ENCODE assay signal across 7 mouse cellular contexts in the genomic region with DNA sequence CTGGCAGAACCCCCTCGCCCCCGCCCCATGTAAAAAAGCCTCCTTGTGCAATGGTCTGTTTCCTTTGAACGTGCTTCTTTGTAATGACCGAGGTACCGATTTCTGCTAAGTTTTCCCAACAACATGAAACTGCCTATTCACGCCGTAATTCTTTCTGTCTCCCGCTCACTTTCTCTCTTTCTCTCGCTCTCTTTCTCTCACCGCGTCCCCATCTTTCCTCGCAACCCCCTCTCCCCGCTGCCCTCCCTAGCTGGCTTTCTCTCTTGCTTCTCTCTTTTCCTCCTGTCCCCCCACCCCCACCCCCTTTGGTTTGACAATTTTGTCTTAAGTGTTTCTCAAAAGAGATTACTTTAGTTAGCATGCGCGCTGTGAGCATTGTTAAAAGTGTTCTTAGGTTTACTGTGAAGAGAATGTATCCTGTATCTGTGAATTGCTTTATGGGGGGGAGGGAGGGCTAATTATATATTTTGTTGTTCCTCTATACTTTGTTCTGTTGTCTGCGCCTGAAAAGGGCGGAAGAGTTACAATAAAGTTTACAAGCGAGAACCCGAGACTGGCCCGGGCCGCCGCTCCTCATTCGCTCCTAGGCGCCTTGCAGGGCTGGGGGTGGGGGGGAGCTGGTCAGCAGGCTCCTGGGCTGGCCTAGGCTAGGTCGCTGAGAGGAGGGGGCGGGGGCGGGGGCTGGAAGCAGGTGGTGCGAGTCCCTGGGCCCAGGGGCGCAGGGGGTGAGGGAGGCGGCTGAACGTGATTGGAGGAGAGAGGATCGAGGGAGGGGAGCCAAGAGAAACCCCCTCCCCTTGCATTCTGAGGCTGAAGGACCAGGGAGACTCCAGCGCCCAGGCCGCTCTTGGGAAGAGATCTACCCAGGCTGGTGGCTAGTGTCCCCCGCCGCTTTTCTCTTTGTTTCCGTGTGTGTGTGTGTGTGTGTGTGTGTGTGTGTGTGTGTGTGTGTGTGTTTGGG. TPM values are rescaled to one million over a fixed set of nuclear protein-coding genes. Genes with fewer than 3 reads are reported as not detected.
DNase-seq lines count a peak whose midpoint lies in the region; ATAC-seq lines count a peak whose summit lies in the region.

No protein-coding gene starts in this region.

- no peak overlapping the region for H3K27ac ChIP-seq in liver, embryonic 13.5 days

- H3K4me3 ChIP-seq in liver, embryonic 13.5 days (replicated peaks) = peak overlapping the region; percentile 20

- H3K9ac ChIP-seq in liver, embryonic 13.5 days = no peak overlapping the region

- peak overlapping the region; percentile 32; the same call in 1 of the 2 replicates for H3K4me2 ChIP-seq in liver, embryonic 13.5 days

- H3K9me3 ChIP-seq in liver, embryonic 13.5 days (replicated peaks) = no peaks in the 10 kb centered on the region

- peak; percentile 12 for ATAC-seq in CD4-positive, CD25-positive, alpha-beta regulatory T cell, adult 4 months
- peak; percentile 24 for ATAC-seq in inflammation-experienced regulatory T-cells, adult 6 months
- ATAC-seq in liver, embryonic 13.5 days (ENCODE audit: low read depth) = no peak

- H3K36me3 ChIP-seq in liver, embryonic 13.5 days = no peaks in the 10 kb centered on the region

- DNase-seq in ZHBTc4 (ENCODE audit: low read depth, low spot score) = peak; percentile 56
- no peak for DNase-seq in liver, embryonic 13.5 days
- DNase-seq in right cerebral cortex, postnatal 14 days = no peak
- no peak for DNase-seq in thymus, postnatal 36 days
- no peak for DNase-seq in frontal cortex, postnatal 14 days (ENCODE audit: low spot score in 2 of 2)

- H3K4me1 ChIP-seq in liver, embryonic 13.5 days (replicated peaks) = peaks cover 11% of the 10 kb centered on the region

- peaks cover 100% of the 10 kb centered on the region for H3K27me3 ChIP-seq in liver, embryonic 13.5 days

- 1% methylated on average over 37 of the region's 37 CpGs for WGBS in liver, embryonic 13.5 days (ENCODE audit: insufficient replicate concordance)

RNA-seq across cellular contexts. Expression of gene Hoxb7, which starts 1.4 kb away (rescaled TPM):
- polyA plus RNA-seq in CD4-positive, CD25-positive, alpha-beta regulatory T cell, adult 4 months (2017; shearing (Covaris generic)) = not detected
- polyA plus RNA-seq in inflammation-experienced regulatory T-cells, adult 6 months (2017; shearing (Covaris generic)) = not detected
- 0.16 and 0.32 TPM in 2 replicates for polyA plus RNA-seq in liver, embryonic 13.5 days (2015; fragmentation: Nextera tagmentation; extraction: Ambion mirVana)

RNA-seq across cellular contexts. Expression of gene Hoxb8, which starts 3.3 kb away (rescaled TPM):
- not detected for polyA plus RNA-seq in CD4-positive, CD25-positive, alpha-beta regulatory T cell, adult 4 months (2017; shearing (Covaris generic))
- polyA plus RNA-seq in inflammation-experienced regulatory T-cells, adult 6 months (2017; shearing (Covaris generic)) = not detected
- polyA plus RNA-seq in liver, embryonic 13.5 days (2015; fragmentation: Nextera tagmentation; extraction: Ambion mirVana) = 0.06 TPM in 1 of 2 replicates, not detected in the other

RNA-seq across cellular contexts. Expression of gene Hoxb6, which starts 7.2 kb away (rescaled TPM):
- polyA plus RNA-seq in CD4-positive, CD25-positive, alpha-beta regulatory T cell, adult 4 months (2017; shearing (Covaris generic)) = not detected
- not detected for polyA plus RNA-seq in inflammation-experienced regulatory T-cells, adult 6 months (2017; shearing (Covaris generic))
- polyA plus RNA-seq in liver, embryonic 13.5 days (2015; fragmentation: Nextera tagmentation; extraction: Ambion mirVana) = 0.07 and 0.14 TPM in 2 replicates

RNA-seq across cellular contexts. Expression of gene Hoxb9, which starts 13.8 kb away (rescaled TPM):
- polyA plus RNA-seq in CD4-positive, CD25-positive, alpha-beta regulatory T cell, adult 4 months (2017; shearing (Covaris generic)) = under 1 TPM in 1 of 2 experiments, not detected in 1; 0.23 TPM
- polyA plus RNA-seq in inflammation-experienced regulatory T-cells, adult 6 months (2017; shearing (Covaris generic)) = not detected
- 0.06 TPM in 1 of 2 replicates, not detected in the other for polyA plus RNA-seq in liver, embryonic 13.5 days (2015; fragmentation: Nextera tagmentation; extraction: Ambion mirVana)

RNA-seq across cellular contexts. Expression of gene Hoxb5, which starts 18.1 kb away (rescaled TPM):
- not detected for polyA plus RNA-seq in CD4-positive, CD25-positive, alpha-beta regulatory T cell, adult 4 months (2017; shearing (Covaris generic))
- polyA plus RNA-seq in inflammation-experienced regulatory T-cells, adult 6 months (2017; shearing (Covaris generic)) = not detected
- 0.44 and 0.58 TPM in 2 replicates for polyA plus RNA-seq in liver, embryonic 13.5 days (2015; fragmentation: Nextera tagmentation; extraction: Ambion mirVana)
